Mouse (Mus musculus): ENCODE measurements around the gene Gpat3.

GRCm38 (mm10) chr5:100874721-100875120, 29.2 kb downstream of the Gpat3 start:
- TF ChIP-seq CTCF (IDR thresholded peaks at IDR 0.05; ENCODE audit: borderline replicate concordance, insufficient read depth, low read length) (no peak), POLR2A (IDR thresholded peaks at IDR 0.05; ENCODE audit: low read depth, low read length) (no peak)

Data from embryonic fibroblast, embryonic 13.5 days (primary cell).